10 mouse cellular contexts compared by ENCODE assay signal in genomic region chr2:91281366-91281765, GRCm38 (mm10). TPM values are rescaled to one million over a fixed set of nuclear protein-coding genes. Genes with fewer than 3 reads are reported as not detected.
DNase-seq lines count a peak whose midpoint lies in the region; ATAC-seq lines count a peak whose summit lies in the region.
"Had no signal": no experiment of that assay in that cellular context is flagged by ENCODE, and none has a peak within 500 bp of the region (broad histone marks: within the 10 kb centered on the region; RNA-seq: fewer than 3 reads in every experiment).

No protein-coding gene starts in this region.

- H3K9me3 ChIP-seq in hindbrain, embryonic 12.5 days (replicated peaks): no peaks in the 10 kb centered on the region
- no peaks in the 10 kb centered on the region for H3K9me3 ChIP-seq in hindbrain, embryonic 16.5 days (ENCODE audit: control insufficient read depth, low read length)
- H3K9me3 ChIP-seq in limb, embryonic 13.5 days: no peaks in the 10 kb centered on the region
- H3K9me3 ChIP-seq in heart, embryonic 10.5 days: no peaks in the 10 kb centered on the region

- H3K27ac ChIP-seq in hindbrain, embryonic 12.5 days: peak overlapping the region; percentile 13; the same call in 1 of the 2 replicates
- H3K27ac ChIP-seq in hindbrain, embryonic 16.5 days (ENCODE audit: low read depth, low read length): no peak overlapping the region
- H3K27ac ChIP-seq in limb, embryonic 13.5 days: 0 out of 2 replicates have a peak overlapping the region, but pooled peaks have one; percentile 48
- no peak overlapping the region for H3K27ac ChIP-seq in heart, embryonic 10.5 days
- H3K27ac ChIP-seq: hindbrain, postnatal 0 days had no signal

- peaks cover 4% of the 10 kb centered on the region; the same call in 1 of the 2 replicates for H3K4me1 ChIP-seq in hindbrain, embryonic 12.5 days
- H3K4me1 ChIP-seq in hindbrain, embryonic 16.5 days (ENCODE audit: control insufficient read depth, insufficient read depth, low read depth, low read length): no peaks in the 10 kb centered on the region; the same call in 1 of the 2 replicates
- H3K4me1 ChIP-seq in limb, embryonic 13.5 days: peaks cover 44% of the 10 kb centered on the region
- peaks cover 38% of the 10 kb centered on the region for H3K4me1 ChIP-seq in heart, embryonic 10.5 days

- no peak overlapping the region for H3K4me2 ChIP-seq in hindbrain, embryonic 12.5 days (replicated peaks)
- no peak overlapping the region for H3K4me2 ChIP-seq in hindbrain, embryonic 16.5 days (ENCODE audit: low read length)
- H3K4me2 ChIP-seq in limb, embryonic 13.5 days (replicated peaks): no peak overlapping the region

- peak; percentile 73 for DNase-seq in urinary bladder, postnatal 14 days (ENCODE audit: low spot score)
- DNase-seq in urinary bladder, postnatal 10 days (ENCODE audit: low spot score): no peak
- DNase-seq in left cerebral cortex, postnatal 4 days: no peak
- DNase-seq in layer of hippocampus, postnatal 14 days (ENCODE audit: low spot score in 2 of 2): no peak
- DNase-seq in heart, embryonic 10.5 days (ENCODE audit: low spot score): no peak
- DNase-seq: gastrocnemius, postnatal 14 days had no signal

- ATAC-seq in hindbrain, embryonic 12.5 days (ENCODE audit: low FRiP score): peak; percentile 14; the same call in 1 of the 2 replicates
- ATAC-seq in hindbrain, embryonic 16.5 days: no peak
- no peak for ATAC-seq in limb, embryonic 13.5 days (ENCODE audit: low FRiP score, low read depth)
- ATAC-seq: hindbrain, postnatal 0 days had no signal

- no peaks in the 10 kb centered on the region for H3K27me3 ChIP-seq in hindbrain, embryonic 12.5 days
- no peaks in the 10 kb centered on the region for H3K27me3 ChIP-seq in hindbrain, embryonic 16.5 days (replicated peaks; ENCODE audit: control insufficient read depth, insufficient read depth, low read length)
- H3K27me3 ChIP-seq in limb, embryonic 13.5 days: no peaks in the 10 kb centered on the region
- no peaks in the 10 kb centered on the region for H3K27me3 ChIP-seq in heart, embryonic 10.5 days (ENCODE audit: insufficient read depth, poor library complexity, severe bottlenecking)

- no peak overlapping the region for H3K4me3 ChIP-seq in hindbrain, embryonic 12.5 days
- H3K4me3 ChIP-seq in hindbrain, embryonic 16.5 days (ENCODE audit: low read length): no peak overlapping the region
- H3K4me3 ChIP-seq in limb, embryonic 13.5 days: no peak overlapping the region
- no peak overlapping the region for H3K4me3 ChIP-seq in heart, embryonic 10.5 days

- H3K36me3 ChIP-seq in hindbrain, embryonic 12.5 days: peaks cover 26% of the 10 kb centered on the region
- peaks cover 7% of the 10 kb centered on the region for H3K36me3 ChIP-seq in hindbrain, embryonic 16.5 days (ENCODE audit: control insufficient read depth, insufficient read depth, low read length)
- peaks cover 14% of the 10 kb centered on the region for H3K36me3 ChIP-seq in limb, embryonic 13.5 days
- H3K36me3 ChIP-seq in heart, embryonic 10.5 days: peaks cover 14% of the 10 kb centered on the region

- H3K9ac ChIP-seq in hindbrain, embryonic 12.5 days: no peak overlapping the region
- no peak overlapping the region for H3K9ac ChIP-seq in hindbrain, embryonic 16.5 days (ENCODE audit: low read depth, low read length)
- H3K9ac ChIP-seq in limb, embryonic 13.5 days: no peak overlapping the region

- intact Hi-C loops in left cerebral cortex, postnatal 4 days (cut with DNase I): no loop called here

- 42% methylated on average over 5 of the region's 5 CpGs for WGBS in hindbrain, embryonic 12.5 days
- WGBS in hindbrain, embryonic 16.5 days: 59% methylated on average over 5 of the region's 5 CpGs
- WGBS in limb, embryonic 13.5 days: 44% methylated on average over 5 of the region's 5 CpGs
- 39% methylated on average over 5 of the region's 5 CpGs for WGBS in heart, embryonic 10.5 days

RNA-seq across cellular contexts. Expression of gene Arfgap2, which starts 16.6 kb away (rescaled TPM):
- polyA plus RNA-seq in hindbrain, embryonic 12.5 days (2016; fragmentation: Nextera tagmentation; extraction: Ambion mirVana): 84.5 and 85.6 TPM in 2 replicates
- polyA plus RNA-seq in hindbrain, embryonic 16.5 days (2015; fragmentation: Nextera tagmentation; extraction: Ambion mirVana): 61.2 and 67.7 TPM in 2 replicates
- polyA plus RNA-seq in limb, embryonic 13.5 days (2015; fragmentation: Nextera tagmentation; extraction: Ambion mirVana): 89.0 and 91.6 TPM in 2 replicates
- 10 to 100 TPM; 53.9 to 59.8 TPM for total RNA-seq in left cerebral cortex, postnatal 4 days (2021)
- 10 to 100 TPM; 63.9 to 65.1 TPM for total RNA-seq in layer of hippocampus, postnatal 14 days (2021)
- polyA plus RNA-seq in heart, embryonic 10.5 days (2016; fragmentation: Nextera tagmentation; extraction: Ambion mirVana): 82.3 and 85.7 TPM in 2 replicates

RNA-seq across cellular contexts. Expression of gene Pacsin3, which starts 25.6 kb away (rescaled TPM):
- 21.5 and 25.6 TPM in 2 replicates for polyA plus RNA-seq in hindbrain, embryonic 12.5 days (2016; fragmentation: Nextera tagmentation; extraction: Ambion mirVana)
- polyA plus RNA-seq in hindbrain, embryonic 16.5 days (2015; fragmentation: Nextera tagmentation; extraction: Ambion mirVana): 21.8 and 24.5 TPM in 2 replicates
- 44.8 and 47.4 TPM in 2 replicates for polyA plus RNA-seq in limb, embryonic 13.5 days (2015; fragmentation: Nextera tagmentation; extraction: Ambion mirVana)
- 10 to 100 TPM; 15.3 to 22.4 TPM for total RNA-seq in left cerebral cortex, postnatal 4 days (2021)
- 10 to 100 TPM; 23.2 to 25.5 TPM for total RNA-seq in layer of hippocampus, postnatal 14 days (2021)
- 26.0 and 27.4 TPM in 2 replicates for polyA plus RNA-seq in heart, embryonic 10.5 days (2016; fragmentation: Nextera tagmentation; extraction: Ambion mirVana)

RNA-seq across cellular contexts. Expression of gene Ddb2, which starts 44.6 kb away (rescaled TPM):
- polyA plus RNA-seq in hindbrain, embryonic 12.5 days (2016; fragmentation: Nextera tagmentation; extraction: Ambion mirVana): 10.6 and 13.4 TPM in 2 replicates
- 16.1 and 17.4 TPM in 2 replicates for polyA plus RNA-seq in hindbrain, embryonic 16.5 days (2015; fragmentation: Nextera tagmentation; extraction: Ambion mirVana)
- 23.6 and 26.7 TPM in 2 replicates for polyA plus RNA-seq in limb, embryonic 13.5 days (2015; fragmentation: Nextera tagmentation; extraction: Ambion mirVana)
- total RNA-seq in left cerebral cortex, postnatal 4 days (2021): 10 to 100 TPM; 12.3 to 12.8 TPM
- 1 to 10 TPM; 7.3 to 9.1 TPM for total RNA-seq in layer of hippocampus, postnatal 14 days (2021)
- 7.3 and 9.4 TPM in 2 replicates for polyA plus RNA-seq in heart, embryonic 10.5 days (2016; fragmentation: Nextera tagmentation; extraction: Ambion mirVana)

Comparison
In these comparisons a context has a peak if more than half of its experiments do, and no peak if none do; other contexts are left out.
1. H3K27ac ChIP-seq: peak in hindbrain, embryonic 12.5 days (single experiment) and limb, embryonic 13.5 days (single experiment); none in hindbrain, embryonic 16.5 days (single experiment) and heart, embryonic 10.5 days (single experiment).